Mouse (Mus musculus) hindbrain, embryonic 15.5 days (tissue): Measurements from ENCODE around the gene Igfbp2. TPM values are rescaled to one million over a fixed set of nuclear protein-coding genes. Genes with fewer than 3 reads are reported as not detected.

Source experiments
- ATAC-seq: fragments of 200-750 bp; cut with Nextera tagmentation; 2 replicates; pipeline ENCODE4 v1.8.0; 2017; ENCODE audit warnings: low read depth, moderate number of reproducible peaks, moderate TSS enrichment; ENCODE audit not compliant: low FRiP score
- H3K27ac ChIP-seq: fragments of 300-500 bp; sonication (generic); replicated peaks from 2 replicates; pipeline ENCODE4 v1.5.1; 2015; ENCODE audit warnings: mild to moderate bottlenecking, inconsistent platforms
- H3K27me3 ChIP-seq: fragments of 300-500 bp; sonication (generic); 2 replicates; pipeline ENCODE4 v1.6.1; 2015; ENCODE audit warnings: control low read depth, inconsistent platforms
- H3K36me3 ChIP-seq: fragments of 300-500 bp; sonication (generic); 2 replicates; pipeline ENCODE4 v1.6.1; 2015; ENCODE audit warnings: control low read depth, inconsistent platforms
- H3K4me1 ChIP-seq: fragments of 300-500 bp; sonication (generic); replicated peaks from 2 replicates; pipeline ENCODE4 v1.6.1; 2015; ENCODE audit warnings: control low read depth, inconsistent platforms
- H3K4me2 ChIP-seq: fragments of 300-500 bp; sonication (generic); 2 replicates; pipeline ENCODE4 v1.6.1; 2015; ENCODE audit warnings: moderate library complexity, mild to moderate bottlenecking, inconsistent platforms
- H3K4me3 ChIP-seq: fragments of 300-500 bp; sonication (generic); 2 replicates; pipeline ENCODE4 v1.5.1; 2015; ENCODE audit warnings: mild to moderate bottlenecking, inconsistent platforms
- H3K9ac ChIP-seq: fragments of 300-500 bp; sonication (generic); 2 replicates; pipeline ENCODE4 v1.6.1; 2015; ENCODE audit warnings: inconsistent platforms
- H3K9me3 ChIP-seq: fragments of 300-500 bp; sonication (generic); 2 replicates; pipeline ENCODE4 v1.6.1; 2016; ENCODE audit warnings: control low read depth, inconsistent platforms
- WGBS: fragments of 180-500 bp; shearing (Covaris S2); methylation state at CpG from one replicate; pipeline ENCODE4 v1.1.7; 2015; 5-methylcytosine and 5-hydroxymethylcytosine counted together
- polyA plus RNA-seq: library from polyadenylated mRNA; unstranded; fragments of >200 nt; fragmentation: Nextera tagmentation; extraction: Ambion mirVana; gene quantifications from 2 replicates; pipeline ENCODE4 v1.2.1, GENCODE M21; 2015

Gene Igfbp2
- polyA plus RNA-seq, 1 experiment from 2014 or later: 463 TPM

GRCm38 (mm10) chr1:72839791-72840190 lies 15.5 kb downstream of the Igfbp2 start:
- Histone ChIP-seq H3K9me3 (no peaks in the 10 kb centered on the region), H3K27ac (no peak overlapping the region), H3K4me1 (0 out of 2 replicates have a peak, but pooled peaks cover 3% of the 10 kb centered on the region), H3K9ac (no peak overlapping the region), H3K27me3 (no peaks in the 10 kb centered on the region), H3K4me3 (no peak overlapping the region), H3K4me2 (no peak overlapping the region), H3K36me3 (no peaks in the 10 kb centered on the region)
- no peak for ATAC-seq
- WGBS: 87% methylated on average over 7 of the region's 7 CpGs

DNA sequence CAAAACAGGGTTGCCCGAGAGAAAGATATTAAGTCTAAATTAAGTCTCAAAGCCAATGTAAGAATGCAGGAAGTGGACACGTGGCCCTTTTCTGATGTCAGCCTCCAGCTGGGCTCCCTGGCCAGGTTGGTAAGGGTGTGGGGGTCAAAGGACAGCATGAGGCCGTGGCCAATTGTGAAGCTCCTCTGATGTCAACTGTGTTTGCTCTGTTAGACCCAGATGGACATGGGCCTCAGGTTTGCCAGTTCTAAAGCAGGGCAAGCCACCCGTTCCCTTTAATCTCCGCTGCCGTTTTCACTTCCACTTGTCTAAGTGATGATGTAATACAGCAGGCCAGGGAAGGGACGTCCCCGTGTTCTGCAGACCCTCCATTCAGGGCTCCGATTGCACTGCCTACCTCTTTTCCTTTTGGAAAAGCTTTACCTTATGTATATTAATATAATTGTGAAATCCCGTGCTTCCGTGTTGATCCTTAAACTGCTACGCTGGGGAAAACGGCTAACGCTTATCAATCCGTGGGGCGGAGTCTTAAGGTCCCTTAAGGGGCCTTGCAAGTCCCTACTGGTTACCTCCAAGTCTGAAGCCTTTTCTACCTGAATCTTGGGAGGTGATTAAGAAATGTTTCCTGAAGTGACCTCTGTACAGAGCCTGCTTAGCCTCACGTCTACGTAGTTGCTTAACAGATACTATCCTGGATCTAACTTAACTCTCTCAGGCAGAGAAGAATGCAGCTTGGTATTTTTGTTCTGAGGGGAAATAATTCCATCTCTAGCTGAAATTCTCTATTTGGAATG lies 18.6 kb downstream of the Igfbp2 start:
- Histone ChIP-seq H3K9me3 (no peaks in the 10 kb centered on the region), H3K4me3 (no peak overlapping the region), H3K4me2 (no peak overlapping the region), H3K36me3 (no peaks in the 10 kb centered on the region), H3K27me3 (no peaks in the 10 kb centered on the region), H3K27ac (no peak overlapping the region), H3K4me1 (0 out of 2 replicates have a peak, but pooled peaks cover 3% of the 10 kb centered on the region), H3K9ac (no peak overlapping the region)
- ATAC-seq: no peak
- WGBS: 90% methylated on average over 18 of the region's 18 CpGs

- Histone ChIP-seq H3K4me2 (no peak overlapping the region), H3K4me1 (no peaks in the 10 kb centered on the region)
- ATAC-seq: no peak
These were observed 20.4 kb downstream of the Igfbp2 start for GRCm38 (mm10) chr1:72844675-72845074.

GRCm38 (mm10) chr1:72847849-72848380 lies 23.6 kb downstream of the Igfbp2 start:
- H3K4me2 ChIP-seq: no peak overlapping the region
- no peak for ATAC-seq
- no peak overlapping the region for H3K4me3 ChIP-seq
- no peaks in the 10 kb centered on the region for H3K4me1 ChIP-seq
- H3K9me3 ChIP-seq: no peaks in the 10 kb centered on the region
- H3K36me3 ChIP-seq: no peaks in the 10 kb centered on the region
- WGBS: 92% methylated on average over 4 of the region's 4 CpGs
- H3K27me3 ChIP-seq: no peaks in the 10 kb centered on the region
- no peak overlapping the region for H3K27ac ChIP-seq
- H3K9ac ChIP-seq: no peak overlapping the region

More at GRCm38 (mm10) chr1:72844675-72845074, 20.4 kb downstream of the Igfbp2 start:
- no peaks in the 10 kb centered on the region for H3K27me3 ChIP-seq
- WGBS: 90% methylated on average over 6 of the region's 6 CpGs
- no peak overlapping the region for H3K4me3 ChIP-seq
- no peak overlapping the region for H3K27ac ChIP-seq
- H3K36me3 ChIP-seq: no peaks in the 10 kb centered on the region
- H3K9ac ChIP-seq: no peak overlapping the region
- H3K9me3 ChIP-seq: no peaks in the 10 kb centered on the region

GRCm38 (mm10) chr1:72849037-72849436 lies 24.7 kb downstream of the Igfbp2 start:
- H3K27me3 ChIP-seq: no peaks in the 10 kb centered on the region
- H3K4me2 ChIP-seq: no peak overlapping the region
- no peaks in the 10 kb centered on the region for H3K9me3 ChIP-seq
- no peak overlapping the region for H3K9ac ChIP-seq
- no peak overlapping the region for H3K4me3 ChIP-seq
- no peaks in the 10 kb centered on the region for H3K36me3 ChIP-seq
- no peak for ATAC-seq
- H3K4me1 ChIP-seq: peaks cover 3% of the 10 kb centered on the region; the same call in 1 of the 2 replicates
- 81% methylated on average over 8 of the region's 8 CpGs for WGBS
- H3K27ac ChIP-seq: no peak overlapping the region

DNA sequence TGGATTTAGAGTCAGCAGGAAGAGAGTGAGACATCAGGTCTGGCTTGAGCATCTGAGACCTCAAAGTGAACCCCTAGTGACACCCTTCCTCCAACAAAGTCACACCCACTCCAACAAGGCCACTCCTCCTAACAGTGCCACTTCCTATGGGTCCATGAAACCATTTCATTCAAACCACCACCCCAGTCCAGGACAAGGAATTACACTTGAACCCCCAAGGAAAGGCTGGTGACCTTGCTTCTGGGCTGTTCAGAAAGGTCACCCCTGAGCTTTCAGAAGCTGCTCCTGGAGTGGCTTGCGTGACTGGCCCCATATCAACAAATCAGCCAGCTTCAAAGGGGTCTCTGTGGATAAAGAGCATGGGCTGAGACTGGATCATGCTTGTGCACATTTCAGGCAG lies 29.5 kb downstream of the Igfbp2 start:
- no peak overlapping the region for H3K9ac ChIP-seq
- 88% methylated on average over 1 of the region's 1 CpGs for WGBS
- H3K36me3 ChIP-seq: no peaks in the 10 kb centered on the region
- ATAC-seq: no peak
- no peak overlapping the region for H3K27ac ChIP-seq
- H3K4me3 ChIP-seq: no peak overlapping the region
- no peaks in the 10 kb centered on the region for H3K27me3 ChIP-seq
- H3K4me1 ChIP-seq: peaks cover 14% of the 10 kb centered on the region
- H3K4me2 ChIP-seq: no peak overlapping the region
- no peaks in the 10 kb centered on the region for H3K9me3 ChIP-seq

DNA sequence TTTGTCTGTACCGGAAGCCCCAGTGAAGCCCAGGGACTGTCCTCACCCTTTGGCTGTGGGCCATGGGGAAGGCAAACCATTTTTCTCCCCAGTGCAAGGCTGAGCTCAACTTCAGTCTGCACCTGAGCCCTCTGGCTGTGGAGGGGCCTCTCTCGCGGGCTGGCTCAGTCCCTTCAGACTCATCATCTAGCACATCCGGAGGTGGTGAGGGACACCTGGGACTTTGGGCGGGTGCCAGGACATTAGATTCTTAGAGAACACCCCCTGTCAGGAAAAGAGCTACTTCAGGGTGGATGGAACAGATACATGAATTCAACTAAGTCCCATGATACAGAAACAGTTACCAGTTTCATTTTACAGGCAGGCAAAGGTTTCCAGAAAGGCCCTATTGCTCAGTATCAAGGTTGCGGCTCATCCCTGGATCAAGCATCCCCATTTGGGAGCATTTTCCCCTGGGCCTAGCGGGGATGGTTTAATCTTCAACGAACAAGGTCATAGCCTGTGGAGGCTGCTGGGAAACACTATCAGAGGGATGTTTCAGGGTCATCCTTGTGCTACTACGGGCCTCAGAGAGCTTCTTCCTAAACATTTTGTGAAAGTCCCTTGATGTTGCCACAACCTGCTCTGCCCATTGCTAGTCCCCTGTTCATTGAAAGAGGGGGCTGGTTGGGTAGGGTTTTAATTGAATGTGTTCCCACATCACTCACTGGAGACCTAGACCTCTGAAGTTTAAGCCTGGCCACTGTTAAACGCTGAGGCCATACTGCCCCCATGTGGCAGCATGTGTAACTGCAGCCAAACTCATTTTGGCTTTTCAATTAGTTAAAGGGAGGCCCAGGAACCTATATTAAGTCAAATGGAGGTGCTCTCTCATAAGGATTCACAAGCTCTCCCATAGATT lies 30.3 kb downstream of the Igfbp2 start:
- Histone ChIP-seq H3K4me3 (no peak overlapping the region), H3K4me2 (no peak overlapping the region), H3K36me3 (no peaks in the 10 kb centered on the region), H3K27me3 (no peaks in the 10 kb centered on the region), H3K9ac (no peak overlapping the region), H3K4me1 (peaks cover 21% of the 10 kb centered on the region), H3K27ac (no peak overlapping the region), H3K9me3 (no peaks in the 10 kb centered on the region)
- WGBS: 38% methylated on average over 10 of the region's 10 CpGs
- ATAC-seq: peak; percentile 39; the same call in 1 of the 2 replicates

DNA sequence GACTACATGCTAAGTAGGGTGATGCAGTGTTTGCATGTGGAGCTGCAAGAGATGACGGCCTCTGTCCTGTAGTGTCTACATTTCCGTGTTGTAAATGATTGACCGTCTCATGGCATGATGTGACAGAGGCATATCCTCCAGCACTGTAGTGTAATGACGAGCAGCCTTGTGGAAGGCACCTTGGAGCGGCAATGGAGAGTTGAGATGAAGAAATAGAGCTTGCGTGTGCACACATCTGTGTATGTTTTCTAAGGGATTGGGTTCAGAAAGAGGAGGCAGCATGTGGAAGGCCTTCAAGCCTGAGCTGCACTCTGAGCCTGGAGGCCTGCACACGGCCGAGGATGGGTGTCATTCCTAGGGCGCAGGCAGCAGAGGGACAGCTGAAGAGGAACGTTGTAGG lies 31.4 kb downstream of the Igfbp2 start:
- 92% methylated on average over 10 of the region's 10 CpGs for WGBS
- Histone ChIP-seq H3K27me3 (no peaks in the 10 kb centered on the region), H3K4me3 (no peak overlapping the region), H3K4me2 (no peak overlapping the region), H3K36me3 (no peaks in the 10 kb centered on the region), H3K9me3 (no peaks in the 10 kb centered on the region), H3K9ac (no peak overlapping the region), H3K27ac (no peak overlapping the region), H3K4me1 (peaks cover 21% of the 10 kb centered on the region)
- no peak for ATAC-seq

GRCm38 (mm10) chr1:72856209-72856909 lies 32.1 kb downstream of the Igfbp2 start:
- peaks cover 21% of the 10 kb centered on the region for H3K4me1 ChIP-seq
- H3K27ac ChIP-seq: no peak overlapping the region
- H3K9ac ChIP-seq: no peak overlapping the region
- 87% methylated on average over 19 of the region's 19 CpGs for WGBS
- no peaks in the 10 kb centered on the region for H3K36me3 ChIP-seq
- ATAC-seq: no peak
- H3K4me3 ChIP-seq: no peak overlapping the region
- H3K27me3 ChIP-seq: no peaks in the 10 kb centered on the region
- H3K4me2 ChIP-seq: no peak overlapping the region
- H3K9me3 ChIP-seq: no peaks in the 10 kb centered on the region

GRCm38 (mm10) chr1:72857142-72857541 lies 32.8 kb downstream of the Igfbp2 start:
- H3K4me3 ChIP-seq: no peak overlapping the region
- no peak overlapping the region for H3K27ac ChIP-seq
- no peaks in the 10 kb centered on the region for H3K27me3 ChIP-seq
- H3K36me3 ChIP-seq: no peaks in the 10 kb centered on the region
- no peak for ATAC-seq
- H3K4me2 ChIP-seq: no peak overlapping the region
- H3K4me1 ChIP-seq: peaks cover 21% of the 10 kb centered on the region
- no peaks in the 10 kb centered on the region for H3K9me3 ChIP-seq
- WGBS: 91% methylated on average over 7 of the region's 7 CpGs
- no peak overlapping the region for H3K9ac ChIP-seq

GRCm38 (mm10) chr1:72857631-72858030 lies 33.3 kb downstream of the Igfbp2 start:
- no peaks in the 10 kb centered on the region for H3K27me3 ChIP-seq
- H3K9ac ChIP-seq: no peak overlapping the region
- no peak overlapping the region for H3K27ac ChIP-seq
- 66% methylated on average over 5 of the region's 5 CpGs for WGBS
- no peak for ATAC-seq
- H3K36me3 ChIP-seq: no peaks in the 10 kb centered on the region
- H3K4me3 ChIP-seq: no peak overlapping the region
- H3K9me3 ChIP-seq: no peaks in the 10 kb centered on the region
- peaks cover 21% of the 10 kb centered on the region for H3K4me1 ChIP-seq
- H3K4me2 ChIP-seq: no peak overlapping the region
